Mouse (Mus musculus): ENCODE measurements around the gene Smco1.

- TF ChIP-seq POLR2A (IDR thresholded peaks at IDR 0.05; ENCODE audit: insufficient read depth, low read depth, low read length): no peak
- TF ChIP-seq CTCF (IDR thresholded peaks at IDR 0.05): no peak
- no peak for TF ChIP-seq EP300 (IDR thresholded peaks at IDR 0.05; ENCODE audit: insufficient read depth, low read depth, low read length)
Measured at GRCm38 (mm10) chr16:32239428-32240312, 31.6 kb upstream of the Smco1 start.

All from heart, adult 2 months (tissue).